Mouse (Mus musculus) left cerebral cortex, postnatal 25 days (tissue): ENCODE data around the gene Ror1. TPM values are rescaled to one million over a fixed set of nuclear protein-coding genes. Genes with fewer than 3 reads are reported as not detected.

Experiments
- DNase-seq, 2 experiments: peaks; one replicate each; pipeline ENCODE4 v3.0.0; 2022; ENCODE audit warnings: low spot score in 2 of 2, mixed read lengths in 1 of 2
- intact Hi-C: fragments of 180-260 bp; cut with DNase I; formaldehyde crosslinking; loops from one replicate; pipeline ENCODE4 v1.15.1; 2025
- total RNA-seq, 2 experiments: library from RNA; stranded (reverse); gene quantifications; 2 replicates each; pipeline ENCODE4 v1.2.3; 2021

Ror1 gene
- total RNA-seq, 2 experiments from 2014 or later, result 0.69 to 1.0 TPM

DNA sequence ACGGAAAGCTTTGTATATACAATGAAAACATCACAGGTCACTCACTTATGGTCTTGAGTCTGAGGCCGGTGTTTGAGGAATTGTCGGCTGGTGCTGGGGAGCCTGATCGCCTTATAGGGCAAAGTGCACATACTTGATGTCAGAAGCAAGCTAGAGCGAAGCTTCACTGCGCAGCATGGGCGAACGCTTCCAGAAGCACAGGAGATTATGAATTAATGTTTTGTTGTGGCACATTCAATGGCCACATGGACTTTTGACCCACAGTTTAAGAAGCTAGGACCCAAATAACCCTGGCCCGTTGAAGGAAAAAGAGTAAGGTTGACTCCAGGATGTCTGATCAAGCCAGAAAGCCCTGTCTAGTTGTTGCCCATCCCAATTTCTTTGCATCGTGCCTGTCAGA, 138.2 kb downstream of the Ror1 start:
- intact Hi-C loops, result no loop called here

DNA sequence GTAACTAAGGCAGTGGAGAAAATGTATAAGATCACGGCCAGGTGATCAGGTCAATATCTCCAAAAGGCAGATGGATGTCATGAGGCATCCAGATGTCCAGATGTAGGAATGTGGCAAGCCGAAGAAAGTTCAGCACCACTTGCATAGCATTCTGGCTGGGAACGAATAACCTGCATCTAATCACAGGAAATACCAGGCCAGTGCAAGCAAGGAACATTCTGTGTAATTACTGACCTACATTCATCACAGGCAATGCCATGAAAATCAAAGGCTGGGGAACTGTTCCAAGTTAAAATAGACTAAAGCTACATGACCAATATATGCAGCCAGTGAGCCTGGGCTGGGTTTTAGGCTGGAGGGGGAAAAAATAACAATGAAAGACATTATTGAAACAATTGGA, 140.7 kb downstream of the Ror1 start:
- intact Hi-C loops, result no loop called here
- DNase-seq, result no peak

More for the DNA sequence above, 138.2 kb downstream of the Ror1 start:
- DNase-seq, result no peak

DNA sequence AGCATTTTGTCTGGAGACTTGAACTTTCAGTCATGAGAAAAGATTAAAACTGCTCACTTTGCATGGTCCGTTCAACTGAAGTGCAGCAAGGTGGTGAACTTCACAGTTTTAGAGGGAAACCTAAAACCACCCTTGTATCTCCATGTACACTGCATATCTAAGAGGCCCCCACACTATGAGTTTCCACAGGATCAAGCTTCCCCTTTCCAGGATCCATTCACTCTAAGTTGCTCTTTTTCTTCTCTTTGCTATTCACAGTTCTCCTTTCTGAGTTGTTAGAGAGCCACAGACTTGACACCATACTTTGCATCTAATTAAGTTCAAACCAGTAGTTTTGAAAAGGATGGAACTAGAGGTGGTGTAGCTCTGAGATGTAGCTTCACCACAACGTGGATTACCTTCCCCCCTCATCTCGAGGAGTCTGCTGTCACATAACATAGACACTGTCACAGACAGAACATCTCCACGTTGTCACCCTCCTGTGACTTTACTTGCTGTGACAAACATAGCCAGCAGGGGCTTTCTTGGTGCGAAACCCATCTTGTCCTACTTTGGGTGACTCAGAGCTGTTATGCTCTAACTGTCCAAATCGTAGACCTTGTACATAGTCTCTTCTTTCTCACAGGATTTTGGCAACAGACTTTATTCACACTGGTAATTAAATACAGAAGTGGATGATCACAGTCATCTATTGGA, 146.6 kb downstream of the Ror1 start:
- intact Hi-C loops, result no loop called here
- DNase-seq, result no peak

GRCm38 (mm10) chr4:100244250-100244649, 148.7 kb downstream of the Ror1 start:
- intact Hi-C loops, result no loop called here
- DNase-seq, result no peak

DNA sequence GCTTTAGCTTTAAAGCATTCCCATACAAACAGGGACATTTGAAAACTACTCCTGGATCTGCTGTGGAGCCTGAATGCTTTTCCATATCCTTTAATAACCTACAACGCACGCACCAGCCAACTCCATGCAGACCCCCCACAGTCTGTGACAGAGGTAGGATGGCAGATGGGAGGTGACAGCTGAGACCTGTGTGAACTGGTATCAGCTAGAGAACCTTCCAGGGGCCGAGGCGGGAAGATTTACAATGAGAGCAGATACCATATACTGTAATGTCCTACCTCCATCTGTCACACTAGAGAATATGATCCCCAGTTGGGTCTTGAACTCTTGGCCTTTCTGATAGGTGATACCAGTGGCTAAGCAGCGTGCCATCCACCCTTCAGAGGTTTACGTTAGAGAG, 149.1 kb downstream of the Ror1 start:
- intact Hi-C loops, result no loop called here
- DNase-seq, result no peak

DNA sequence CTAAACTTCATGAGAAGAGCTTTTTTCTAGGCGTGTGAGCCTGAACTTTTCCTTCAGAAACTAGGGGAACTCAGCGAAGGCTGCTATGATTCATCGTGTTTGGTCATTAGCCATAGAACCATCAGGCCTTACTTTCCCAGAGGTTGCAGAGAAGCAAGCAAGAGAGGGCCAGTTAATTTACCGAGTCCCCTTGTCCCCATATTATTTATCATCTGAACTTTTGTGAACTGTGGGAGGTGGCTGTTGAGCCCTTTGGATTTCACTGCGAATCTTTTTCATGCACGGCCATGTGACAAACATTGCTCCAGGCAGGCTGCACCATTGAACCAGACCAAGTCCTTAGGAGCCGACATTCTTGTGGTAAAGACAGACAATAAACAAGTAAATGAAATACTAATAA, 152.2 kb downstream of the Ror1 start:
- no peak for DNase-seq
- intact Hi-C loops, result no loop called here

DNA sequence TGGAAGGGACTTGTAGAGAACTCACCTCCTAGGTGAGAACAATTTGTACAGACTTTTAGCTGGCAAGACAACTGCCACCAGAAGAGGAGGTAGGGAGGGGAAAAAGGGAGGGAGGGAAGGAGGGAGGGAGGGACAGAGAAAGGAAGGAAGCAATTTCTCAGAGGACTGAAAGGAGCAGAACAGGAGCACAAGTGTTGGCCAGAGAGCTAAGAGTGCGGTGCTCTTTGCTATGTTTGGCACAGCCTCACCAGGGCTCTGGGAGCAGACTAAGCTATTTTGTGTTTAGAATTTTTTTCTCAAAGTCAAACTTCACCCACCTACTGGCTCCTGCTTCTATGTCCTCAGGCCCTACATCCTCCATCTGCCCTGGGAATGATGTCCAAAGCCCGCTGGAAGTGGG, 152.7 kb downstream of the Ror1 start:
- DNase-seq, result no peak
- intact Hi-C loops, result no loop called here

DNA sequence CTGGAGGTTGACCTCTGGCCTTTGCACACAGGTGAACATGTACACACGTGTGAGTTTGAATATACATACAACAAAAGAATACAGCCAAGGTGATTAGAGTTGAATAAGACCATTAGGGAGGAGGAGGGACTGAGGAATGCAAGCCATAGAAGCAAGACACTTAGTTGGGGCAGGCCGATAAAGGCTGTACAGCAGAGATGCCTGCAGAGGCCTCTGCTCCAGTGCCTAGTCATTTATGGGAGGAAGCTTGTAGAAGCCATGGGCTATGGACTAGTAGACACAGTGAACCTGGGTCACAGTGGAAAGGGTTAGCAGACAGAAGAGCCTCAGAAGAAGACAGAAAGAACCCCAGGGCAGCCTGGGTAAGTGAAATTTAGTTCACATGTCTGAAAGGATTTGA, 155.7 kb downstream of the Ror1 start:
- DNase-seq, result no peak
- intact Hi-C loops, result no loop called here

DNA sequence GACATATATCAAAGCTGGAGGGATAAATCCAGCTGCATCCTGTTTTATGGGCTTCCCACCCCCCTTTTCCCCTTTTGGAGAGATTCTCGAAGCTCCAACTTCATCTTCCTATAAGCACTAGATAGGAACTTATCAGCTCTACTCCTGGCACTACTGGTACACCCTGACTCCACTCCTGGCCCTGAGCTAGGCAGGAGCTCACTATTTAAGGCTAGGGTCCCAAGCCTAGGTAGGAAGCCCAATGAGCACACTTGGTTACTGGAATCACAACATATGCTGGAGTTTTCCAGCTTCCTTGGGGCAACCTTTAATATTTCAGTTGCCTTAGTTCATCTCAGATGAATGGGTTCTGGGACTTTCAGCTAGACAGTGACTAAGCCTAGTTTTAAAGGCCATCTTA, 156.5 kb downstream of the Ror1 start:
- no peak for DNase-seq
- intact Hi-C loops, result no loop called here

GRCm38 (mm10) chr4:100252646-100253045, 157.1 kb downstream of the Ror1 start:
- intact Hi-C loops, result no loop called here
- no peak for DNase-seq

GRCm38 (mm10) chr4:100253401-100253800, 157.8 kb downstream of the Ror1 start:
- DNase-seq, result no peak
- intact Hi-C loops, result no loop called here

GRCm38 (mm10) chr4:100253831-100254230, 158.2 kb downstream of the Ror1 start:
- no peak for DNase-seq
- intact Hi-C loops, result no loop called here

GRCm38 (mm10) chr4:100258462-100258861, 162.9 kb downstream of the Ror1 start:
- DNase-seq, result no peak
- intact Hi-C loops, result no loop called here

- intact Hi-C loops, result no loop called here
- no peak for DNase-seq
Measured at GRCm38 (mm10) chr4:100263917-100264316, 168.3 kb downstream of the Ror1 start.

- intact Hi-C loops, result no loop called here
- DNase-seq, result no peak
Measured at GRCm38 (mm10) chr4:100271059-100271735, 175.6 kb downstream of the Ror1 start.

DNA sequence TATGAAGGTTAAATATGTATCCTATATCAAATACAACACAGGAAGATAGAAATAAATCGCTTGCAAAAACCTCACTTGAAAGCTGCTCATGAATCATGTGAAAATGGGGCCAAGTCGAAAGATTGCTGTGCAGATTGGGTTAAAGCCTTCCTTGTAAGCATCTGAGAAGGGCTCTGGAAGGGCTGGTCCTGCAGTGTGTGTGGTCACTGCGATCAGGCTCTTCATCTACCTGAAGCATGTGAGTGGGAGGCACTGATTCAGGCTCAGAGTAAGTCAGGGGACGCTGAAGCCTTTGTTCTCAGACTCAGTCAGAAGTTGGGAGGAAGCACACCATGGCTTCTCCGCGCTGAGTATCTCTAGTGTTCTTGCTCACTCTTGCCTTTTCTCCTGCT, 176.1 kb downstream of the Ror1 start:
- intact Hi-C loops, result no loop called here
- DNase-seq, result no peak

GRCm38 (mm10) chr4:100273356-100273755, 177.8 kb downstream of the Ror1 start:
- intact Hi-C loops, result no loop called here
- DNase-seq, result no peak

DNA sequence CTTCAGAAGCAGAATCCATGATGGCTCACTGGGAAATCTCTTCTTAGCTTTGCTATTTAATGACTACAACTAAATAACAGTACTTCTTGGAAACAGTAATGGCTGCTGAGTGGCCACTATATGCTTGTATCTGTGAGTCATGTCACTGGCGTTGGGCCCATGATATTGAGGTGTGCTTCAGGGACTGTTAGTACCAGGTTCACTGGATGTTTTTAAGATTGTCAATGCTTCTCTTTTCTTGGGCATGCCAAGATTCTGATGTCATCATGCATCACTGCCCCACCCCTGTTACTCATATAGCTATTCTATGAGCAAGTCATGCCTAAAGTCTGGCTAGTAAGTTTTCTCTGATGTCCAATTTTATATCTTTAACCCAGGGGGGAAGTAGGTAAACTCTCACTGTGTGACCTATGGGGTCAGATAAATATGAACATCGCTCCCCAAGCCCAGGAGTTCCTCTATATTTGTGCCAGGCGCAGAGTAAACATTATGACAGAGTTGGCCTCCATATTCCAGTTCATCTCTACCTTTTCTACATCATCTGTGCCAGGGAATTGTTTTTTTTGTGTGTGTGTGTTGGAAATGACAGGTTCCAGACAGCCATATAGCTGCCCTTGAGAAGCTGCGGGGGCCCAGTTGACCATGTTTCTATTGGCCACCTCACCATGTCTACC, 178.4 kb downstream of the Ror1 start:
- intact Hi-C loops, result no loop called here
- DNase-seq, result no peak

- no peak for DNase-seq
- intact Hi-C loops, result no loop called here
Measured at GRCm38 (mm10) chr4:100276482-100276881, 180.9 kb downstream of the Ror1 start.

- no peak for DNase-seq
- intact Hi-C loops, result no loop called here
Measured at GRCm38 (mm10) chr4:100276970-100277369, 181.4 kb downstream of the Ror1 start.
